Mouse (Mus musculus) splenic B cell, adult 2 months (primary cell): ENCODE measurements around the gene Sh3pxd2a.

Source experiments
- DNase-seq: peaks from one replicate; pipeline ENCODE4 v3.0.0-alpha.2; 2011; ENCODE audit warnings: low read depth, low spot score
- H3K27me3 ChIP-seq: 2 replicates; pipeline ENCODE4 v1.6.1; 2012; ENCODE audit warnings: mild to moderate bottlenecking, low read length, moderate library complexity, mixed read lengths; ENCODE audit not compliant: control insufficient read depth, poor library complexity, insufficient read depth, severe bottlenecking
- H3K36me3 ChIP-seq: 2 replicates; pipeline ENCODE4 v1.6.1; 2012; ENCODE audit warnings: mild to moderate bottlenecking, low read length, moderate library complexity, mixed read lengths; ENCODE audit not compliant: control insufficient read depth, poor library complexity, insufficient read depth, severe bottlenecking

Gene Sh3pxd2a

DNA sequence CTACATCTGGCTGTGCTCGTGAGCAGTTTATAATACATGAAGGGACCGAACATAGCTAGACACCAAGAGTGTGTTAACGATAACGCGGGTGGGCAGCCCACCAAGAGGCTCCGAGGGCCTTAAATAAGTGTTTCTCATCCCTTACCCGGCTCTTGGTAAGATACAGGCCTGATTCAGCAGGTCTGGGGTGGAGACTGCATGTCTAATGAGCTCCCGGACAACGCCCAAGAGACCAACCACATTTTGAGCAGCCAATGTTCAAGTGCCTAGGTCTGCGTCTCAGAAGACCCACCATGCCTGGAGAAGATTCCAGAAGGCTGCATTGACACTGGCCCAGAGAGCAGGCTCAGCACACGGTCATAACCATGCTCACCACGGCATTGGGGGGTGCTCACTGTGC lies 80.2 kb downstream of the Sh3pxd2a start:
- DNase-seq: no peak
- Histone ChIP-seq H3K27me3 (no peaks in the 10 kb centered on the region), H3K36me3 (0 out of 2 replicates have a peak, but pooled peaks cover 1% of the 10 kb centered on the region)

DNA sequence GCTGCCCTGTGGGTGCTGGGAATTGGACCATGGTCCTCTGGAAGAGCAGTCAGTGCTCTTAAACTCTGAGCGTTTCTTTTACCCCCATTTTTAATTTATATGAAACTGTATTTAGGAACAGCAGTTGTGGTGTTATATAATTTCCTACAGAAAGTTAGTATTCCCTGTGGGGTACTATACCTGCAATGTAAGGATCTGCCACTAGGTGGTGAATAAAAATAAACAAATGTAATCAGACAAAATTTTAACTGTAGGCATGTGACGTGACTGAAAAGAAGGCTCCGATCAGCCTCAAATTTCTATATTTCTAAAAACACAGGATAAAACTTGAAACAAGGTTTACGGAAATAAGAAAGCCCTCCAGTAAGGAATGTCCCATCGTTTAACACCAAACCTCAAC lies 81.9 kb downstream of the Sh3pxd2a start:
- Histone ChIP-seq H3K36me3 (0 out of 2 replicates have a peak, but pooled peaks cover 1% of the 10 kb centered on the region), H3K27me3 (no peaks in the 10 kb centered on the region)
- DNase-seq: peak; percentile 59

DNA sequence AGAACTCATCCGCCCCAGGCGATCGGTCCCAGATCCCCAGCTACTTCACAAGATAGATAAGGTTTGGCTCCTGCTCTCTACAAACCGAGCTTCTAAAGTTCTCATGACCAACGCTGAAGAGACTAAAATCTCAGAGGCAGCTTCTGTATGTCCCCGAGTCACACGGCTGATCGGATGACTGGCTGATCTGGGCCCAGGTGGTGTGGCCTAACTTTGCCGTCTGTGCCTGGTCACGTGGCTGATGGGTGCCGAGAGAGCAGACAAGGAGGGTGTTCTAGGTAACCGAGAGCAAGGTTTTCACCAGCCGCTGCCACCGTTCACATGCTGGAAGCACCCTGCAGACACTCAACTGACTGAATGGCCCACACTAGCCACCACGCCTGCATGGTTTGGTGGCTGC lies 83.2 kb downstream of the Sh3pxd2a start:
- Histone ChIP-seq H3K36me3 (no peaks in the 10 kb centered on the region), H3K27me3 (no peaks in the 10 kb centered on the region)
- DNase-seq: no peak

DNA sequence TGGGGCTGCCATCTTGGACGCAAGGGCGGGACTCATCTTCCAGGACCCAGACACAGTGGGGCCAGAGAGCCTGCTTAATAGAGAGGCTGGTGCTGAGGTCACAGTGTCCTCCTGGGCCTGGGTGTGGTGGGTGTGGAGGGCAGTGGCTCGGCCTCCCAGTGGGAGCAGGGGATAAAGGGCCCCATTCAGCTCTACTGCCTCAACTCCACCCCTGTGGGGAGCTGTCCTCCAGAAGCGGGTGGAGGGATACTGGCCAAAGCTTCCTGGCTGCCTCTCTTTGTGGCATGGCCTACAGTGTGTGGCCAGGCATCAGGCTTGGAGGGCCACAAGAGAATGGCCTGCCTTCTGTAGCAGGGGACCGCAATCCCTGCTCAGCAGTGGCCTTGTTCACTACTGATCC lies 85.1 kb downstream of the Sh3pxd2a start:
- Histone ChIP-seq H3K36me3 (no peaks in the 10 kb centered on the region), H3K27me3 (no peaks in the 10 kb centered on the region)
- no peak for DNase-seq

DNA sequence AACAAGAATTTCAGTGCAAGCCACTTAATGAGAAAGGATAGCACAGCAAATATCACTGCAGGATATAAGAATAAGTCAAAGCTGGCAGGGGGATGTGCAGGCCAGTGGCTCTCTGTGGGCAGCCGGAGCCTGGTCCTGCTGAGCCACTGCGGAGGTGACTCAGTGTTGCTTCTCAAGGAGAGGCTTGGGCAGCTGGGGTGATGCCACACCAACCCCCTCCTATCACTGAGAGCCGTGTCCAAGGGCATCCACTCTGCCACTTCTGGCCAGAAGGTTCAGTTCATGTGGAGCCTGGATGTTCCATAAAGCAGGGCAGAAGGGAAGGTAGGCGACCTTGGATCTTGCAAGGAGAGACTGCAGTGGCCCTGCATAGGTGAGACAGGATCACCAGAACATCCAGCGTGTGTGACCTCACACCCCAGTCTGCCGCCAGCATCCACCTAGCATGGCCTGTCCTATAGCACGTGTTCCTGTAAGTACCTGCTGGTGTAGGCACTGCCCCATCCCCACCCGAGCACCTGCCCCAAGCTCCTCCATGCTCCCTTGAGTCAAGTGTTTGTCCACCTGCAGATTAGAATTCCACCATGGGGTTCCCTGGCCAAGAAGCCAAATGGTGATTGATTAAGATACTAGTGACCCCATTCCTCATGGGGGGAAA lies 89.2 kb downstream of the Sh3pxd2a start:
- Histone ChIP-seq H3K36me3 (no peaks in the 10 kb centered on the region; the same call in 1 of the 2 replicates), H3K27me3 (no peaks in the 10 kb centered on the region)
- DNase-seq: no peak

DNA sequence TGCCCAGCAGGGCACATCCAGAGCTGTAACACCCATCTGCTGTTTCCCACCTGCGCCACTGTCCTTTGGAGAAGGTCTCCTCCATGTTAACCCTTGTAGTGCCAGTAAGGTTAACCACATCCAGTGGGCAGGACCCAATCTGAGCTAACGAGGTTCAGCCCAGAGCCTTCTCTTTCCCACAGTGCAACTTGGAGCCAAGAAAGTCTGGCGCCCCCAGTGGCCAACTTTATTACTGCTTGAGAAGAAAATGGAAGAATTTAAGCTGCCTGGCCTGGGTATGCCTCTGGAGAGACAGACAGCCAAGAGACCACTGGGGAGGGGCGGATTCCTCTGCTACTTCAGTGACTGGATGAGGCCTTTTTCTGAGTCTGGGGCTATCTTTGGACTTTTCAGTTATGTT lies 89.8 kb downstream of the Sh3pxd2a start:
- no peaks in the 10 kb centered on the region; the same call in 1 of the 2 replicates for H3K36me3 ChIP-seq
- no peaks in the 10 kb centered on the region for H3K27me3 ChIP-seq
- DNase-seq: peak; percentile 75

DNA sequence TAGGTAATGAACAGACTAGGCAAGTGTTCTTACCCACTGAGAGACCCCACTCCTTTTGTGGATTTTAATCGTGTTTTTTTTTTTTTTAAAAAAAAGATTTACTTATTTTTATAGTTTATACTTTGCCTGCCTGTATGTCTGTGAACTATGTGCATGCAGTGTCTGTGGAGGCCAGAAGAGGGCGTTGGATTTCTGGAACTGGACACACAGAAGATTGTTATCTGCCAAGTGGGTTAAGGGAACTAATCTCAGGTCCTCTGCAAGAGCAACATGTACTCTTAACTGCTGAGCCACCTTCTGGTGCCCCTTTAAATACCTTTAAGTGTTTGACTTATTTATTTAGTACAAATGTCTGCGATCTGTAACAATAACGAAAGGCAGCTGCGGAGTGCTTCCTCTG lies 92.2 kb downstream of the Sh3pxd2a start:
- H3K36me3 ChIP-seq: no peaks in the 10 kb centered on the region; the same call in 1 of the 2 replicates
- H3K27me3 ChIP-seq: no peaks in the 10 kb centered on the region
- peak; percentile 19 for DNase-seq

DNA sequence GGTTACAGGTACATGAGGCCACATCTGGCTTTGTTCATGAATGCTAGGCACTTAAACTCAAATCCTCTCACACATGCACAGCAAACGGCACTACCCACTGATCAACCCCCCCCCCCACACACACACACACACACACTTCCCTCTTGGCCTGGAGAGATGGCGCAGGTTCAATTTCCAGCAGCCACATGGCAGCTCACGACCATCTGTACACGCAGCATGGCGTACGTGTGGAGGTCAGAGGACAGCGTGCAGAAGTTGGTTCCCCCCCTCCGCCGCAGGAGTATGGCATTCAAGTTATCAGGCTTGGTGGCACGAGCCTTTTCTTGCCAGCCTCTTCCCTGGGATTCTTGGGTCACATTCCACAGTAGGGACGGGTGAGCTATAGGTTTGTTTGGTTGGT lies 92.7 kb downstream of the Sh3pxd2a start:
- DNase-seq: no peak
- Histone ChIP-seq H3K27me3 (no peaks in the 10 kb centered on the region), H3K36me3 (no peaks in the 10 kb centered on the region; the same call in 1 of the 2 replicates)

DNA sequence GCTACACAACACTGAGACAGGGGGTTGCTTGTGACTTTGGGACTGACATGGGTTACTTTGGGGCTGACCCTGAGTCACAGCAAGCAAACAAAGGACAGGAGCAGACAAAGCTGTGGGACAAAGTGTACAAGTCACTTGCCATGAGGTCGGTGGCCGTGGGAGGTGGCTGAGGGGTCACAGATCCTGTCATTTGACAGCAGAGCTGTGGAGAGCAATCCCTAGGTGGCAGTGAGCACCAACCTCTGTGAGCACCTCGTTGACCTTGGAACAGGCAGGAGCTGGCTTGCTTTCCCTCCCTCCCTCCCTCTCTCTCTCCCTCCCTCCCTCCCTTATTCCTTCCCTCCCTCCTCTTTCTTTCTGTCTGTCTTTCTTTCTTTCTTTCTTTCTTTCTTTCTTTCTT lies 95.2 kb downstream of the Sh3pxd2a start:
- Histone ChIP-seq H3K36me3 (peaks cover 5% of the 10 kb centered on the region; the same call in 1 of the 2 replicates), H3K27me3 (no peaks in the 10 kb centered on the region)

DNA sequence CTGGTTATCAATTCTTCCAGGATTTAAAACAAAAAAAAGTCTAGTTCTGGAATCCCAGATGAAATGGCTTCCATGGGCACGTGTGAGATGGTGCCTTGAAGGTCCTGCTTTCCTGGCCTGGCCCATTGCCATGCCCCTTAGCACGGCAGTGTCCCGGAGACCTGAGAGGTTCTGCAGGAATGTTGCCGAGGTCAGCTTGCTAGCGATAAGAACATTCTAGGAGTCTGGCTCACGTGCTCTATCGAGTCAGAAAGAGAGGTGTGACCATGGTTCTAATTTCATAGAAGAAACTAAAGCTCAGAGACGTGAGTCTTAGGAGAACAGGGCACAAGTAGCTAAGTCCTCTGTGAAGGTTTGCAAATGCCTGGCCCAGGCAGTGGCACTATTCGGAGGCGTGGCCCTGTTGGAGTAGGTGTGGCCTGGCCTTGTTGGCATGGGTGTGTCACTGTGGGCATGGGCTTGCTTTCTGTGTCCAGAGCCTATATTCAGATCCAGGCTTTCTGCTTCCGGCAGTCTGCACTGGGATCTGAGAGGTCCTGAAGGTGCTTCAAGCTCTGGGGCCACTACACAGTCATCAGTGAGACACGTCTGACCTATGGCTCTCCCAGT lies 96.8 kb downstream of the Sh3pxd2a start:
- DNase-seq: no peak
- Histone ChIP-seq H3K36me3 (peaks cover 6% of the 10 kb centered on the region; the same call in 1 of the 2 replicates), H3K27me3 (no peaks in the 10 kb centered on the region)

More for the DNA sequence above, 95.2 kb downstream of the Sh3pxd2a start:
- no peak for DNase-seq

DNA sequence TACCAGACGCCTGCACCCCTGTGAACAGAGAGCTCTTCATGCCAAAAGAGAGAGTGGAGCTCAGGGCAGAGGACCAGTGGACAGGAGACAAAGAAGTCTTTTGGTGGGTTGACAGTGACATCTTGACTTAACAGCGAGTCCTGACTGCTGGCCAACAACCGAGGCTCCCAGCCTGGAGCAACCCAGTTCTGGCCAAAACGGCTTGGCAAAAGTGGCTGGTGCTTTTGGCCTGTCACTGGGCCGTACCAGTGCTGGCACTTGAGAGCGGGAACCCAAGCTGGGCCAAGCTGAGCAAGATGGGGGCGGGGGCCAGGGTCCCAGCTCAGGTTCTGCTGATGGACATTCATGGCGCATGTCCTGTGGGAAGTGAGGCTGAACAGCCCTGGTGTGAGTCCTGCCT lies 97.6 kb downstream of the Sh3pxd2a start:
- Histone ChIP-seq H3K36me3 (peaks cover 8% of the 10 kb centered on the region; the same call in 1 of the 2 replicates), H3K27me3 (no peaks in the 10 kb centered on the region)
- DNase-seq: no peak

DNA sequence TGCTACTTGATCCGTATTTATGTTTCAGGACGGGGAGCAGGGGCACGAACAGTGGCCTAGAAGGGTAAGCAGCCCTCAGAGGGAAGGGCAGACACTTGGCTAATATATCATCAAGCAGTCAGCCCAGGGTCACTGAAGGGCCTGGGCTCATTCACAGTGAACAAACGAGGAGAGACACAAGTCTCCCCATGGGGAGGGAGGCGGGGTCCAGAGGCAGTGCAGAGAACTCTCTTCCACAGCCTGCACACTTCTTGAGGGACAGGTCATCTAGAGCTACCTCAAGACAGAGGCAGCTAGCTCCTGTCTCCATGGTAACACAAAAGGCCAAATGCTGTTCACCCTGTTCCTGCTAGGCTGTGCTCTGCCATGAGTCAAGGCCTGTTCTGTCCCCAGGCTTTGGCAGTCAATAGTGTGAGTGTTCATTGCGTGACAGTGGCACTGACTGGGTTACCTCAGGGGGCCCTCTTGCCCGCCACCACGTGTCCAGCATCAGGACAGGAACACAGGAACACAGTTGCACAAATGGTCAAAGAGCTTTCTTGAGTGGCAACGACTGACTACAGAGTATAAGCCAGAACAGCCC lies 101.0 kb downstream of the Sh3pxd2a start:
- no peaks in the 10 kb centered on the region for H3K27me3 ChIP-seq
- peaks cover 8% of the 10 kb centered on the region; the same call in 1 of the 2 replicates for H3K36me3 ChIP-seq
- DNase-seq: no peak

DNA sequence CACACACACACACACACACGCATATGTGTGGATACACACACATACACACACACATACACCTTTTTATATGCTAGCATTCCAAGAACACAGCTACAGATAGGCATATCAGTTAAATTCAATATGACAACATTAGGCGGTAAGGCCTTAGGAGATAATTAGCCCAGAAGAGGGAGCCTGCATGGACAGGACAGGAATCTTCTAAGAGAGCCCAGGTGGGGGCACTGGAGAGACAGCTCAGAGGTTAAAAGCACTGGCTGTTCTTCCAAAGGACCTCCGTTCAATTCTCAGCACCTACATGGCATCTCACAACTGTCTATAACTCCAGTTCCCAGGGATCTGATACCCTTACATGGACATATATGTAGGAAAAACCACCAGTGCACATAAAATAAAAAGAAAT lies 103.3 kb downstream of the Sh3pxd2a start:
- peak; percentile 16 for DNase-seq
- peaks cover 7% of the 10 kb centered on the region for H3K36me3 ChIP-seq
- H3K27me3 ChIP-seq: no peaks in the 10 kb centered on the region

DNA sequence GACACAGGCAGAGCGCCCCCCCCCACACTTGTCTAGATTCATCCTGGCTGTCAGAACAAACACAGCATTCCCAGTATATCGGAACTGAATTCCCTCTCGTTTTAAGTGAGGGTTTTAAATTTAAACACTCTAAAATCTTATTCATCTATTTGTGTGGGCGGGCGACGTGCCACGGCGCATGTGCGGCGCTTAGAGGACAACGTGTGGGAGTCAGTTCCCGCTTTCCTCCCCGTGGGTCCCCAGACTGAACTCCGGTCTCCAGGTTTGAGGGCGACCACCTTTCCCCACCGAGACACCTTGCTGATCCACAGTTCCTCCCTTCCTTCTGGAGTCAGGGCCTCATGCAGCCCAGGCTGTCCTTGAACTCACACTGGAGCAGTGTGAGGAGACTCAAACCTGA lies 104.2 kb downstream of the Sh3pxd2a start:
- DNase-seq: no peak
- Histone ChIP-seq H3K36me3 (peaks cover 5% of the 10 kb centered on the region), H3K27me3 (no peaks in the 10 kb centered on the region)

DNA sequence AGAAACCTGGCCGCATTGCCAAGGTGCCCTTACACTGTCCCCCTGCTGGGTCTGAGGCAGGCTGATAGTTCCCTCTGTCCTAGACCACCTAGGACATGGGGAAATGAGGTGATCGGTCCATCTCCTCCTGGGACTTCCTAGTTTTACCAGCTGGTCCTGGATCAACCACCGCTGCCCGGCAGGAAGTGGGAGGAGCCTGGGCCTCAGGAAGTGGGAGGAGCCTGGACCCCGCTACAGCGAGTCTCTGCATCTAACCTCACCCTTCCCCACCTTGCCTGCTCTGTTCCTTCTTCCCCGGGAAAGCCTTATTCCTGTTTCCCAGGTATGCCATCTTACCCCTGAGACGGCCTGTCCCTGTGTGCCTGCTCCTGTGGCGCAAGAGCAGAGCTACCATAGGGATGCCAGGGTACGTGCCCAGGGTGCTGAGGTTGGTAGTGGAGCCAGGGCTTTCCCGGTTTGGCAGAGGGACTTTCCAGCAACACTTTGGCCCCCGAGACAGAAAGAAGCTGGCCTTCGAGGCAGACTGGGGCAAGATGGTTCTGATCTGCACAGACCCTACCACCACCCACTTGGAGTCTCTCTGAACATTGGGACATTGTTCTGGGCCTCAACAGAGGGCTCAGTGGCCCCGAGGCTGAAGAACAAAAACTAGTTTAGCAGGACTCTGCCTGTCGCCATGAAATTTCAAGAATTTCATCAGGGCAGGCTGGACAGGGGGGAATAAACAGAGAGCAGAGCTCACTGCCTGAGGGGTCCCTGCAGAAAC lies 104.9 kb downstream of the Sh3pxd2a start:
- peak; percentile 17 for DNase-seq
- Histone ChIP-seq H3K36me3 (peaks cover 3% of the 10 kb centered on the region), H3K27me3 (no peaks in the 10 kb centered on the region)
